Mouse (Mus musculus): Measurements from ENCODE around the gene Tex264.

DNA sequence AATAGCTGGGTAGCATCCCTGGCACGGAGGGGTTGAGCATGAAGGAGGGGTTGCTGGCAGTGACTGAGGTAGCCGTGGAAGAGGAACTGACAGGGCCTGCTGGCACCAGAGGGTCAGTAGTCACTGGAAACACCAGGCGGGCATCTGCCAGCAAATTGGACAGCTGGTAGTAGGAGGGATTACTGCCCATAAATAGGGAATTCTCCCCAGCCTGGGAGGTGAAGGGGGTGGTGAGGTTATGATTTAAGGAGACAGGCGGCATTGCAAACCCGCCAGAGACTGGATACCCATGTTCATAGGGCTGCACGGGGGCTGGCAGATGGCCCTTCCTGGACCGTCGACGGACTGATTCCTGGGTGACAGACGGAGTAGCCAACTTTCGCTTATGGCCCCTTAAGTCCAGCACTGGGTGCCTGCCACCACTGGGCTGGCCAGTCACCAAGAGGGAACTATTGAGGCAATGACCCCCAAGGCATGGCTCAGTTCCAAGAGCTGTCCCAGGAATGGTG lies 7.3 kb upstream of the Tex264 start:
- no peak for TF ChIP-seq CTCF (IDR thresholded peaks at IDR 0.05; ENCODE audit: control insufficient read depth, insufficient read depth, low read length)
- no peak for TF ChIP-seq POLR2A (IDR thresholded peaks at IDR 0.05; ENCODE audit: borderline replicate concordance, control insufficient read depth, low read depth, low read length)

Measured in bone marrow, adult 2 months (tissue).